Mouse (Mus musculus): ENCODE measurements at regions not wholly inside any gene's neighbourhood (a gene's known extent, or its start where the extent isn't known, plus 50 kb on each side); places are given as distances from the start of the nearest gene placed in this dataset.

GRCm38 (mm10) chr9:41579107-41580014, 417.9 kb upstream of the Ubash3b start:
- Histone ChIP-seq H3K4me1 (replicated peaks) (no peaks in the 10 kb centered on the region; the same call in 1 of the 2 replicates), H3K27ac (replicated peaks) (no peak overlapping the region), H3K9ac (no peak overlapping the region), H3K9me3 (replicated peaks) (no peaks in the 10 kb centered on the region), H3K4me2 (no peak overlapping the region), H3K36me3 (replicated peaks) (no peaks in the 10 kb centered on the region), H3K27me3 (peaks cover 33% of the 10 kb centered on the region), H3K4me3 (replicated peaks) (no peak overlapping the region)
- WGBS (ENCODE audit: insufficient replicate concordance), result 27% methylated on average over 13 of the region's 13 CpGs
- no peak for ATAC-seq (ENCODE audit: insufficient read depth)

DNA sequence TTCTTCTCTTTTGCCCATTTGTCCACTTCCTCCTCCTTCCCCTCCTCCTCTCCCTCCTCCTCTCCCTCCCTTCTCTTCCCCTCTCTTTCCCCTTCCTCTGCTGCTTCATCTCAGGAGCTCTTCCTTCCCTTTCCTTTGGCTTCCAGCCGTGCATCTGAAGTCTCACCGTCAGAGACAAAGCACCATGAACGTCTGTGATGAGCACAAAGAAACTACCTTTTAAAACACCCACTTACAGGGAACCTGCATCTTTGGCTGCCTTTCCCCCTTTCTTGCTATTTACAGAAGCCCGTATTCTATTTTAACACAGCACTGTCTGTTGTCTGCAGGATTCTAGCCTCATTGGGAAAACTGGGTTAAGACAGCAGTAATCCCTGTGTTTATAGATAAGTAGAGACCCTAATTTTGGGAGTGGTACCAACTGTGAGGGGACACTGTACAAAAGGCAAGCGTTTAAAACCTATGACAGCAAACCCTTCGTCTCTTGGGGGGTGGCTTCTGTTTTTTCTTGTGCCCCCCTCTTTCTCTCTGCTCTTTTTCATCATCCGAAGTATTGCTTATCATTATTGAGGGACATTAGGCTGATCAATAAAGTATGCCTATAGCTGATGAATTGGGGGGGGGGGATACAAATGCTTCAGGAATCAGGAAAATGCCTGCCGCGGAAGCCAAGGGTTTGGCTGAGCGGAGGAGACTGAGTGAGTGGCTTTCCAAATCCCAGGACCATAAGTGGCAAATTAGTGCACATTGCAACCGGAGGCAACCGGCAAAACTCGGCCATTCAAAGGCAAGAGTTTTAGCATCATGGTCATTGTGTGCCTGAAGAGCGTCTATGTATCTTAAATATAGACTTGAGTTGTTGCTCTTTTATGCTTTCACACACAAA, 417.0 kb upstream of the Ubash3b start:
- no peak for ATAC-seq (ENCODE audit: insufficient read depth)
- Histone ChIP-seq H3K27ac (replicated peaks) (no peak overlapping the region), H3K4me2 (no peak overlapping the region), H3K4me3 (replicated peaks) (no peak overlapping the region), H3K9ac (no peak overlapping the region), H3K4me1 (replicated peaks) (no peaks in the 10 kb centered on the region; the same call in 1 of the 2 replicates), H3K9me3 (replicated peaks) (no peaks in the 10 kb centered on the region), H3K27me3 (peaks cover 33% of the 10 kb centered on the region), H3K36me3 (replicated peaks) (no peaks in the 10 kb centered on the region)
- WGBS (ENCODE audit: insufficient replicate concordance), result 51% methylated on average over 14 of the region's 14 CpGs

DNA sequence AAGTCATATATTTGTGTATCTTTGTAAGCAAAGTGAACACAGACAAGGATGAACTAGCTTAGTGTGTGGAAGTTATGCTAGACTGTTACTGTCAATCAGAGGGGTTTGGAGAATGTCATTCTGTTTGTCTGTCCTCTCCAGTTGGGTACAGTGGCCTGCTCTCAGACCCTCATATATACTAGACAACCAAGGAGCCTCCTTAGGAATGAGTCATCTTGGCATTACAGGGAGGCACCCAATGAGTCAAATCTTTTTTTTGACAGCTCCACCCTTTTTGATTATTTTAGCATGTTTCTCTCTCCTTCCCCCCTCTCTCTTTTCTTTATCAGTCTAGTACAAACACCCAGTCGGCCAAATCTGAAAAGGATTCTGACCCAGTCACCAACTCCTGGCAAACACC, 416.3 kb upstream of the Ubash3b start:
- Histone ChIP-seq H3K4me2 (no peak overlapping the region), H3K27ac (replicated peaks) (no peak overlapping the region), H3K9me3 (replicated peaks) (no peaks in the 10 kb centered on the region), H3K9ac (no peak overlapping the region), H3K4me3 (replicated peaks) (no peak overlapping the region), H3K36me3 (replicated peaks) (no peaks in the 10 kb centered on the region), H3K4me1 (replicated peaks) (no peaks in the 10 kb centered on the region; the same call in 1 of the 2 replicates), H3K27me3 (peaks cover 33% of the 10 kb centered on the region)
- no peak for ATAC-seq (ENCODE audit: insufficient read depth)
- WGBS (ENCODE audit: insufficient replicate concordance), result 15% methylated on average over 1 of the region's 1 CpGs

- Histone ChIP-seq H3K9ac (no peak overlapping the region), H3K27me3 (peaks cover 23% of the 10 kb centered on the region), H3K4me3 (replicated peaks) (no peak overlapping the region), H3K36me3 (replicated peaks) (no peaks in the 10 kb centered on the region), H3K9me3 (replicated peaks) (no peaks in the 10 kb centered on the region), H3K4me2 (no peak overlapping the region), H3K27ac (replicated peaks) (no peak overlapping the region), H3K4me1 (replicated peaks) (no peaks in the 10 kb centered on the region)
- ATAC-seq (ENCODE audit: insufficient read depth), result no peak
- 28% methylated on average over 5 of the region's 5 CpGs for WGBS (ENCODE audit: insufficient replicate concordance)
Measured at GRCm38 (mm10) chr9:41575826-41576225, 414.3 kb upstream of the Ubash3b start.

GRCm38 (mm10) chr9:41570262-41570661, 408.8 kb upstream of the Ubash3b start:
- no peaks in the 10 kb centered on the region for H3K4me1 ChIP-seq (replicated peaks)
- no peak overlapping the region for H3K27ac ChIP-seq (replicated peaks)
- no peak overlapping the region for H3K4me2 ChIP-seq
- H3K36me3 ChIP-seq (replicated peaks), result no peaks in the 10 kb centered on the region
- H3K9me3 ChIP-seq (replicated peaks), result no peaks in the 10 kb centered on the region
- no peak overlapping the region for H3K4me3 ChIP-seq (replicated peaks)
- WGBS (ENCODE audit: insufficient replicate concordance), result 68% methylated on average over 4 of the region's 4 CpGs
- no peak overlapping the region for H3K9ac ChIP-seq
- no peaks in the 10 kb centered on the region for H3K27me3 ChIP-seq
- ATAC-seq (ENCODE audit: insufficient read depth), result no peak

GRCm38 (mm10) chr9:41566496-41566895, 405.0 kb upstream of the Ubash3b start:
- Histone ChIP-seq H3K4me3 (replicated peaks) (no peak overlapping the region), H3K27ac (replicated peaks) (no peak overlapping the region), H3K4me2 (no peak overlapping the region), H3K4me1 (replicated peaks) (no peaks in the 10 kb centered on the region), H3K9ac (no peak overlapping the region), H3K27me3 (no peaks in the 10 kb centered on the region), H3K36me3 (replicated peaks) (no peaks in the 10 kb centered on the region), H3K9me3 (replicated peaks) (no peaks in the 10 kb centered on the region)
- 41% methylated on average over 5 of the region's 5 CpGs for WGBS (ENCODE audit: insufficient replicate concordance)
- no peak for ATAC-seq (ENCODE audit: insufficient read depth)

- no peaks in the 10 kb centered on the region for H3K9me3 ChIP-seq (replicated peaks)
- no peak overlapping the region for H3K4me3 ChIP-seq (replicated peaks)
- H3K4me1 ChIP-seq (replicated peaks), result no peaks in the 10 kb centered on the region
- no peak for ATAC-seq (ENCODE audit: insufficient read depth)
- H3K27ac ChIP-seq (replicated peaks), result no peak overlapping the region
- H3K4me2 ChIP-seq, result no peak overlapping the region
- 71% methylated on average over 7 of the region's 7 CpGs for WGBS (ENCODE audit: insufficient replicate concordance)
- no peaks in the 10 kb centered on the region for H3K27me3 ChIP-seq
- no peaks in the 10 kb centered on the region for H3K36me3 ChIP-seq (replicated peaks)
- no peak overlapping the region for H3K9ac ChIP-seq
Measured at GRCm38 (mm10) chr9:41565784-41566183, 404.3 kb upstream of the Ubash3b start.

GRCm38 (mm10) chr9:41563376-41563775, 401.9 kb upstream of the Ubash3b start:
- no peaks in the 10 kb centered on the region for H3K9me3 ChIP-seq (replicated peaks)
- H3K9ac ChIP-seq, result no peak overlapping the region
- 53% methylated on average over 2 of the region's 2 CpGs for WGBS (ENCODE audit: insufficient replicate concordance)
- H3K4me1 ChIP-seq (replicated peaks), result no peaks in the 10 kb centered on the region
- H3K27me3 ChIP-seq, result no peaks in the 10 kb centered on the region
- ATAC-seq (ENCODE audit: insufficient read depth), result no peak
- no peak overlapping the region for H3K27ac ChIP-seq (replicated peaks)
- no peak overlapping the region for H3K4me3 ChIP-seq (replicated peaks)
- no peak overlapping the region for H3K4me2 ChIP-seq
- H3K36me3 ChIP-seq (replicated peaks), result no peaks in the 10 kb centered on the region

GRCm38 (mm10) chr9:41558456-41558855, 397.0 kb upstream of the Ubash3b start:
- no peaks in the 10 kb centered on the region for H3K27me3 ChIP-seq

DNA sequence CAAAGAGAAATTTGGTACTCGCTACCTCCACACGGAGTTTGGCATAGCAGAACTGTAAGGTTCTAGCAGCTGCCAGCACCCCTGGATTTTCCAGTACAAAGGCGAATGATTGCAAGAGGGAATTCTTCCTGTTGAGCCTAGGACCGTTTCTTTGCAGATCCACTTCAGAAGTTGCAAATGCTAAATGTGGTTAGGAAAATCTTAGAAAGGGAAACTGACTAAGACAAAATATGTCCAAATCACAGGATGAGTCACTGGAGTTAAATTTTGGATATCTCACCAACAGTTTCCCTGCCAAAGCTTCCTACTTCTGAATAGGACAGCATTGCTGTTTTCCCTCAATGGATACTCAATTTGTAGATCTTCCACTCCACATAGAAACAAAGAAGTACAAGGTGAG, 395.4 kb upstream of the Ubash3b start:
- no peak for ATAC-seq (ENCODE audit: insufficient read depth)
- H3K4me3 ChIP-seq (replicated peaks), result no peak overlapping the region
- H3K9ac ChIP-seq, result no peak overlapping the region
- no peak overlapping the region for H3K4me2 ChIP-seq
- H3K4me1 ChIP-seq (replicated peaks), result no peaks in the 10 kb centered on the region
- H3K27ac ChIP-seq (replicated peaks), result no peak overlapping the region
- H3K27me3 ChIP-seq, result no peaks in the 10 kb centered on the region
- no peaks in the 10 kb centered on the region for H3K36me3 ChIP-seq (replicated peaks)
- 63% methylated on average over 4 of the region's 4 CpGs for WGBS (ENCODE audit: insufficient replicate concordance)
- no peaks in the 10 kb centered on the region for H3K9me3 ChIP-seq (replicated peaks)

More at GRCm38 (mm10) chr9:41558456-41558855, 397.0 kb upstream of the Ubash3b start:
- no peak overlapping the region for H3K27ac ChIP-seq (replicated peaks)
- ATAC-seq (ENCODE audit: insufficient read depth), result no peak
- H3K9me3 ChIP-seq (replicated peaks), result no peaks in the 10 kb centered on the region
- H3K36me3 ChIP-seq (replicated peaks), result no peaks in the 10 kb centered on the region
- WGBS (ENCODE audit: insufficient replicate concordance), result 73% methylated on average over 3 of the region's 3 CpGs
- no peaks in the 10 kb centered on the region for H3K4me1 ChIP-seq (replicated peaks)
- no peak overlapping the region for H3K9ac ChIP-seq
- H3K4me3 ChIP-seq (replicated peaks), result no peak overlapping the region
- H3K4me2 ChIP-seq, result no peak overlapping the region

- no peaks in the 10 kb centered on the region for H3K27me3 ChIP-seq
- no peaks in the 10 kb centered on the region for H3K36me3 ChIP-seq (replicated peaks)
- WGBS (ENCODE audit: insufficient replicate concordance), result 54% methylated on average over 1 of the region's 1 CpGs
- no peak overlapping the region for H3K27ac ChIP-seq (replicated peaks)
- no peak overlapping the region for H3K9ac ChIP-seq
- no peak for ATAC-seq (ENCODE audit: insufficient read depth)
- H3K4me1 ChIP-seq (replicated peaks), result no peaks in the 10 kb centered on the region
- no peak overlapping the region for H3K4me3 ChIP-seq (replicated peaks)
- no peaks in the 10 kb centered on the region for H3K9me3 ChIP-seq (replicated peaks)
- no peak overlapping the region for H3K4me2 ChIP-seq
Measured at GRCm38 (mm10) chr9:41545776-41546175, 384.3 kb upstream of the Ubash3b start.
